ENCODE assay signal across 13 mouse cellular contexts in genomic region chr7:28567539-28567938, GRCm38 (mm10). TPM values are rescaled to one million over a fixed set of nuclear protein-coding genes. Genes with fewer than 3 reads are reported as not detected.
"Had no signal": no experiment of that assay in that cellular context is flagged by ENCODE, and none has a peak within 500 bp of the region (broad histone marks: within the 10 kb centered on the region; RNA-seq: fewer than 3 reads in every experiment).

No protein-coding gene starts in this region.

- H3K27ac ChIP-seq: neural tube, embryonic 12.5 days; neural tube, embryonic 13.5 days; neural tube, embryonic 15.5 days; stomach, embryonic 15.5 days; stomach, postnatal 0 days had no signal

- H3K4me2 ChIP-seq: neural tube, embryonic 12.5 days; neural tube, embryonic 13.5 days; neural tube, embryonic 15.5 days; stomach, embryonic 15.5 days had no signal

- H3K4me3 ChIP-seq: neural tube, embryonic 12.5 days; neural tube, embryonic 13.5 days; neural tube, embryonic 15.5 days; stomach, embryonic 15.5 days had no signal

- H3K9me3 ChIP-seq: neural tube, embryonic 12.5 days; neural tube, embryonic 13.5 days; neural tube, embryonic 15.5 days; stomach, embryonic 15.5 days had no signal

- H3K9ac ChIP-seq: neural tube, embryonic 12.5 days; neural tube, embryonic 13.5 days; neural tube, embryonic 15.5 days; stomach, embryonic 15.5 days had no signal

- H3K27me3 ChIP-seq: neural tube, embryonic 12.5 days; neural tube, embryonic 13.5 days; neural tube, embryonic 15.5 days; stomach, embryonic 15.5 days had no signal

RNA-seq across cellular contexts. Expression of gene Nccrp1, which starts 20.5 kb away (rescaled TPM):
- polyA plus RNA-seq: neural tube, embryonic 12.5 days; neural tube, embryonic 13.5 days; stomach, embryonic 14.5 days had no signal

RNA-seq across cellular contexts. Expression of gene Sycn, which starts 26.9 kb away (rescaled TPM):
- total RNA-seq: neutrophil, adult 5-6 weeks had no signal
- polyA plus RNA-seq: neural tube, embryonic 12.5 days; neural tube, embryonic 13.5 days; neural tube, embryonic 14.5 days; neural tube, embryonic 15.5 days; urinary bladder, adult 2 months had no signal

RNA-seq across cellular contexts. Expression of gene Ifnl3, which starts 44.9 kb away (rescaled TPM):
- total RNA-seq: neutrophil, adult 5-6 weeks had no signal
- polyA plus RNA-seq: neural tube, embryonic 12.5 days; neural tube, embryonic 13.5 days; neural tube, embryonic 14.5 days; neural tube, embryonic 15.5 days; small intestine, adult 2 months; spleen, adult 2 months; stomach, embryonic 14.5 days; stomach, embryonic 15.5 days; stomach, embryonic 16.5 days; stomach, postnatal 0 days; testis, adult 2 months; urinary bladder, adult 2 months had no signal
